Mouse (Mus musculus) mouse trophoblast stem cell (cell line): ENCODE data around the gene Vps8.

Source experiments
- in situ Hi-C, 2 experiments: fragments of 300-500 bp; cut with MseI, MboI; formaldehyde crosslinking; loops; 2 replicates in 1 of 2; 3 replicates in 1 of 2; pipeline ENCODE4 v1.15.1; 2025

The Vps8 gene

GRCm38 (mm10) chr16:21403402-21403801, 19.5 kb upstream of the Vps8 start:
- in situ Hi-C loops: no loop called here

- in situ Hi-C loops: no loop called here
Measured at GRCm38 (mm10) chr16:21404631-21405030, 18.3 kb upstream of the Vps8 start.

- in situ Hi-C loops: no loop called here
Measured at GRCm38 (mm10) chr16:21405224-21405969, 17.5 kb upstream of the Vps8 start.

- in situ Hi-C loops: no loop called here
Measured at GRCm38 (mm10) chr16:21406136-21406535, 16.8 kb upstream of the Vps8 start.

GRCm38 (mm10) chr16:21411779-21412178, 11.1 kb upstream of the Vps8 start:
- in situ Hi-C loops: no loop called here

- in situ Hi-C loops: no loop called here
Measured at GRCm38 (mm10) chr16:21412593-21413047, 10.3 kb upstream of the Vps8 start.

- in situ Hi-C loops: no loop called here
Measured at GRCm38 (mm10) chr16:21413819-21414218, 9.1 kb upstream of the Vps8 start.

- in situ Hi-C loops: no loop called here
Measured at GRCm38 (mm10) chr16:21415128-21415527, 7.8 kb upstream of the Vps8 start.

GRCm38 (mm10) chr16:21418012-21418411, 4.9 kb upstream of the Vps8 start:
- in situ Hi-C loops: no loop called here

GRCm38 (mm10) chr16:21423546-21423910, 610 bp downstream of the Vps8 start:
- in situ Hi-C loops: no loop called here

- in situ Hi-C loops: no loop called here
Measured at GRCm38 (mm10) chr16:21428131-21428530, 5.2 kb downstream of the Vps8 start.

- in situ Hi-C loops: no loop called here
Measured at GRCm38 (mm10) chr16:21430377-21431060, 7.6 kb downstream of the Vps8 start.

GRCm38 (mm10) chr16:21431614-21432013, 8.7 kb downstream of the Vps8 start:
- in situ Hi-C loops: no loop called here

GRCm38 (mm10) chr16:21433543-21433942, 10.6 kb downstream of the Vps8 start:
- in situ Hi-C loops: no loop called here

GRCm38 (mm10) chr16:21441012-21441411, 18.1 kb downstream of the Vps8 start:
- in situ Hi-C loops: no loop called here

- in situ Hi-C loops: no loop called here
Measured at GRCm38 (mm10) chr16:21445026-21445625, 22.2 kb downstream of the Vps8 start.

GRCm38 (mm10) chr16:21447447-21447846, 24.5 kb downstream of the Vps8 start:
- in situ Hi-C loops: no loop called here

- in situ Hi-C loops: no loop called here
Measured at GRCm38 (mm10) chr16:21448464-21448863, 25.5 kb downstream of the Vps8 start.

GRCm38 (mm10) chr16:21449890-21450289, 27.0 kb downstream of the Vps8 start:
- in situ Hi-C loops: no loop called here

GRCm38 (mm10) chr16:21452569-21452968, 29.7 kb downstream of the Vps8 start:
- in situ Hi-C loops: no loop called here

- in situ Hi-C loops: no loop called here
Measured at GRCm38 (mm10) chr16:21457639-21458369, 34.9 kb downstream of the Vps8 start.

- in situ Hi-C loops: no loop called here
Measured at GRCm38 (mm10) chr16:21465868-21466267, 43.0 kb downstream of the Vps8 start.
